ENCODE assay signal across 8 mouse cellular contexts in the genomic region with DNA sequence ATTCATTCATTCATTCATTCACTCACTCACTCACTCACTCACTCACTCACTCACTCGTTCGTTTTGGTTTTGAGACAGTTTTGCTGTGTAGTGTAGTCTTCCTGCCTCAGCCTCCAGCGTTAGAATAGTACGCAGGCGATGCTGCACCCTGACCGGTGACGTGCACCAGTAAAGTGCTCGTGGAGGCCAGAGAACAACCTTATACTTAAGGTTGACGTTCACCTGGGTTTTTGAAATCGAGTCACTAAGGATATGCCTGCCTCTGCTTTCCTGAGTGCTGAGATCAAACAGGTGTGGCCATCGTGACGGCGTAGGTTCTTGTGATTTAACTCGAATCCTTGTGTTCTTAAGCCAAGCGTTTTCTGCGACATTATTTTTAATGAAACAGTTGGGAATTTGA. TPM values are rescaled to one million over a fixed set of nuclear protein-coding genes. Genes with fewer than 3 reads are reported as not detected.
DNase-seq lines count a peak whose midpoint lies in the region; ATAC-seq and TF ChIP-seq lines count a peak whose summit lies in the region.

No protein-coding gene starts in this region.

- intact Hi-C loops in heart, postnatal 25 days (cut with DNase I): loop anchor here (5.0 kb wide), 1 partner anchor 92 kb away; the partner anchor contains the start of gene Yipf4

- ATAC-seq in heart, embryonic 15.5 days (replicated peaks; ENCODE audit: insufficient number of reproducible peaks, insufficient read depth, low FRiP score, low read depth): 0 out of 2 replicates have a peak, but pooled peaks have one; percentile 11
- ATAC-seq in G1E (ENCODE audit: extremely low read depth, insufficient number of reproducible peaks, low FRiP score, poor library complexity, severe bottlenecking): no peak
- peak; percentile 31 for ATAC-seq in forebrain, embryonic 12.5 days (ENCODE audit: low FRiP score)
- peak; percentile 49 for ATAC-seq in midbrain, embryonic 16.5 days

- peak overlapping the region; percentile 91 for H3K4me3 ChIP-seq in heart, embryonic 15.5 days
- peak overlapping the region; percentile 84 for H3K4me3 ChIP-seq in G1E (ENCODE audit: low read depth, low read length)
- peak overlapping the region; percentile 78 for H3K4me3 ChIP-seq in forebrain, embryonic 12.5 days (replicated peaks)
- peak overlapping the region; percentile 91 for H3K4me3 ChIP-seq in limb, embryonic 10.5 days
- H3K4me3 ChIP-seq in midbrain, embryonic 16.5 days (ENCODE audit: low read depth, low read length): peak overlapping the region; percentile 83

- no peaks in the 10 kb centered on the region for H3K27me3 ChIP-seq in heart, embryonic 15.5 days
- H3K27me3 ChIP-seq in G1E (ENCODE audit: insufficient read depth, low read length): no peaks in the 10 kb centered on the region
- H3K27me3 ChIP-seq in forebrain, embryonic 12.5 days: no peaks in the 10 kb centered on the region
- H3K27me3 ChIP-seq in limb, embryonic 10.5 days (ENCODE audit: low read depth, poor library complexity, severe bottlenecking): no peaks in the 10 kb centered on the region
- H3K27me3 ChIP-seq in midbrain, embryonic 16.5 days (ENCODE audit: control insufficient read depth, insufficient read depth, low read depth, low read length): no peaks in the 10 kb centered on the region

- DNase-seq in heart, postnatal 25 days (ENCODE audit: low spot score): no peak
- DNase-seq in G1E (ENCODE audit: low spot score): no peak
- no peak for DNase-seq in limb, embryonic 10.5 days (ENCODE audit: low spot score)
- no peak for DNase-seq in frontal cortex, postnatal 25 days (ENCODE audit: low spot score in 2 of 2)
- no peak for DNase-seq in adrenal gland, postnatal 4 days (ENCODE audit: low spot score in 2 of 2)

- no peak for TF ChIP-seq CTCF in G1E (IDR thresholded peaks at IDR 0.05; ENCODE audit: low read depth, low read length)

- no peaks in the 10 kb centered on the region for H3K9me3 ChIP-seq in heart, embryonic 15.5 days (replicated peaks)
- no peaks in the 10 kb centered on the region for H3K9me3 ChIP-seq in G1E (replicated peaks)
- H3K9me3 ChIP-seq in forebrain, embryonic 12.5 days: no peaks in the 10 kb centered on the region
- no peaks in the 10 kb centered on the region for H3K9me3 ChIP-seq in limb, embryonic 10.5 days (replicated peaks)
- H3K9me3 ChIP-seq in midbrain, embryonic 16.5 days (replicated peaks; ENCODE audit: control insufficient read depth, low read length, poor library complexity, severe bottlenecking): no peaks in the 10 kb centered on the region

- H3K9ac ChIP-seq in heart, embryonic 15.5 days: peak overlapping the region; percentile 40
- H3K9ac ChIP-seq in forebrain, embryonic 12.5 days: peak overlapping the region; percentile 89; the same call in 1 of the 2 replicates
- peak overlapping the region; percentile 3; the same call in 1 of the 2 replicates for H3K9ac ChIP-seq in midbrain, embryonic 16.5 days (ENCODE audit: low read depth, low read length)

- H3K27ac ChIP-seq in heart, embryonic 15.5 days: peak overlapping the region; percentile 50
- no peak overlapping the region for H3K27ac ChIP-seq in forebrain, embryonic 12.5 days
- H3K27ac ChIP-seq in limb, embryonic 10.5 days: peak overlapping the region; percentile 88
- H3K27ac ChIP-seq in midbrain, embryonic 16.5 days (ENCODE audit: low read length): peak overlapping the region; percentile 35

- H3K4me2 ChIP-seq in heart, embryonic 15.5 days: peak overlapping the region; percentile 71
- peak overlapping the region; percentile 56 for H3K4me2 ChIP-seq in forebrain, embryonic 12.5 days
- peak overlapping the region; percentile 46 for H3K4me2 ChIP-seq in midbrain, embryonic 16.5 days (ENCODE audit: low read length)

- WGBS in heart, embryonic 15.5 days: 22% methylated on average over 16 of the region's 16 CpGs
- WGBS in forebrain, embryonic 12.5 days: 29% methylated on average over 16 of the region's 16 CpGs
- WGBS in limb, embryonic 10.5 days: 27% methylated on average over 16 of the region's 16 CpGs
- 34% methylated on average over 16 of the region's 16 CpGs for WGBS in midbrain, embryonic 16.5 days

- H3K4me1 ChIP-seq in heart, embryonic 15.5 days (replicated peaks): peaks cover 11% of the 10 kb centered on the region
- peaks cover 19% of the 10 kb centered on the region for H3K4me1 ChIP-seq in G1E (ENCODE audit: insufficient read depth, low read depth, low read length)
- H3K4me1 ChIP-seq in forebrain, embryonic 12.5 days: peaks cover 10% of the 10 kb centered on the region
- peaks cover 9% of the 10 kb centered on the region for H3K4me1 ChIP-seq in limb, embryonic 10.5 days
- peaks cover 8% of the 10 kb centered on the region; the same call in 1 of the 2 replicates for H3K4me1 ChIP-seq in midbrain, embryonic 16.5 days (ENCODE audit: control insufficient read depth, insufficient read depth, low read length)

- H3K36me3 ChIP-seq in heart, embryonic 15.5 days: 0 out of 2 replicates have a peak, but pooled peaks cover 4% of the 10 kb centered on the region
- H3K36me3 ChIP-seq in G1E (replicated peaks): peaks cover 14% of the 10 kb centered on the region
- H3K36me3 ChIP-seq in forebrain, embryonic 12.5 days (replicated peaks): no peaks in the 10 kb centered on the region
- no peaks in the 10 kb centered on the region for H3K36me3 ChIP-seq in limb, embryonic 10.5 days
- H3K36me3 ChIP-seq in midbrain, embryonic 16.5 days (ENCODE audit: control insufficient read depth, insufficient read depth, low read length): no peaks in the 10 kb centered on the region

RNA-seq across cellular contexts. Expression of gene Slc30a6, which starts 0.6 kb away (rescaled TPM):
- 23.7 and 28.6 TPM in 2 replicates for polyA plus RNA-seq in heart, embryonic 15.5 days (2015; fragmentation: Nextera tagmentation; extraction: Ambion mirVana)
- total RNA-seq in heart, postnatal 25 days (2021): 10 to 100 TPM in 1 of 2 experiments, 1 to 10 TPM in 1; 9.5 to 11.9 TPM
- total RNA-seq in G1E (2014; fragmentation: Nextera tagmentation) (48.2 and 50.7 TPM in 2 replicates), G1E (2017) (15.4 and 17.0 TPM in 2 replicates)
- 0.99 and 1.2 TPM in 2 replicates for polyA plus RNA-seq in G1E (2012)
- polyA plus RNA-seq in forebrain, embryonic 12.5 days (2016; fragmentation: Nextera tagmentation; extraction: Ambion mirVana): 23.9 and 28.4 TPM in 2 replicates
- 38.4 and 39.2 TPM in 2 replicates for polyA plus RNA-seq in limb, embryonic 10.5 days (2016; fragmentation: Nextera tagmentation; extraction: Ambion mirVana)
- polyA plus RNA-seq in midbrain, embryonic 16.5 days (2015; fragmentation: Nextera tagmentation; extraction: Ambion mirVana): 30.4 and 30.9 TPM in 2 replicates
- total RNA-seq in adrenal gland, postnatal 4 days (2021): 10 to 100 TPM; 23.2 to 25.9 TPM

RNA-seq across cellular contexts. Expression of gene Spast, which starts 56.1 kb away (rescaled TPM):
- polyA plus RNA-seq in heart, embryonic 15.5 days (2015; fragmentation: Nextera tagmentation; extraction: Ambion mirVana): 12.6 and 14.2 TPM in 2 replicates
- 10 to 100 TPM; 28.6 to 31.0 TPM for total RNA-seq in heart, postnatal 25 days (2021)
- total RNA-seq in G1E (2014; fragmentation: Nextera tagmentation) (31.2 and 31.6 TPM in 2 replicates), G1E (2017) (33.9 and 41.2 TPM in 2 replicates)
- polyA plus RNA-seq in G1E (2012): 7.9 and 10.4 TPM in 2 replicates
- polyA plus RNA-seq in forebrain, embryonic 12.5 days (2016; fragmentation: Nextera tagmentation; extraction: Ambion mirVana): 28.5 and 39.7 TPM in 2 replicates
- 17.6 and 19.4 TPM in 2 replicates for polyA plus RNA-seq in limb, embryonic 10.5 days (2016; fragmentation: Nextera tagmentation; extraction: Ambion mirVana)
- 22.0 and 26.7 TPM in 2 replicates for polyA plus RNA-seq in midbrain, embryonic 16.5 days (2015; fragmentation: Nextera tagmentation; extraction: Ambion mirVana)
- total RNA-seq in adrenal gland, postnatal 4 days (2021): 10 to 100 TPM; 38.2 to 39.0 TPM

Comparison
In these comparisons a context has a peak if more than half of its experiments do, and no peak if none do; other contexts are left out.
1. H3K9ac ChIP-seq: peak in every context shown above with its lines; median percentile 89 in forebrain, embryonic 12.5 days; 40 in heart, embryonic 15.5 days; 3 in midbrain, embryonic 16.5 days.
2. RNA of gene Slc30a6, which starts 0.6 kb away (polyA plus RNA-seq): 38.4 to 39.2 TPM in limb, embryonic 10.5 days, 30.4 to 30.9 TPM in midbrain, embryonic 16.5 days, 23.9 to 28.4 TPM in forebrain, embryonic 12.5 days and 23.7 to 28.6 TPM in heart, embryonic 15.5 days; 0.99 to 1.2 TPM in G1E; every median in the first group is over 10 times any median in the second.
3. Peak in every context shown above with its lines, with median percentiles within 50 percentile points of each other: H3K4me2 ChIP-seq and H3K4me3 ChIP-seq.